Mouse (Mus musculus) ES-Bruce4 (cell line): Measurements from ENCODE around the gene Tmem44. TPM values are rescaled to one million over a fixed set of nuclear protein-coding genes. Genes with fewer than 3 reads are reported as not detected.
A peak's percentile ranks its signal among the peaks of the same experiment; 100 is the strongest.

ENCODE experiments used
- H3K27ac ChIP-seq: 2 replicates; pipeline ENCODE4 v1.5.1; 2012; ENCODE audit warnings: low read length, inconsistent platforms; ENCODE audit not compliant: insufficient read depth
- H3K27me3 ChIP-seq: 2 replicates; pipeline ENCODE4 v1.6.1; 2012; ENCODE audit warnings: mild to moderate bottlenecking, low read length, inconsistent platforms; ENCODE audit not compliant: control insufficient read depth, poor library complexity, insufficient read depth, severe bottlenecking
- H3K36me3 ChIP-seq: 2 replicates; pipeline ENCODE4 v1.6.1; 2012; ENCODE audit warnings: inconsistent platforms, mild to moderate bottlenecking, low read length, moderate library complexity; ENCODE audit not compliant: control insufficient read depth, poor library complexity, insufficient read depth, severe bottlenecking
- H3K4me1 ChIP-seq: one replicate; pipeline ENCODE4 v1.8.1; 2011; ENCODE audit warnings: low read length; ENCODE audit not compliant: control insufficient read depth, insufficient read depth
- H3K4me3 ChIP-seq: 2 replicates; pipeline ENCODE4 v1.5.1; 2011; ENCODE audit warnings: low read depth, mild to moderate bottlenecking, low read length
- H3K9ac ChIP-seq: 2 replicates; pipeline ENCODE4 v1.6.1; 2012; ENCODE audit warnings: low read depth, mild to moderate bottlenecking, inconsistent platforms; ENCODE audit not compliant: poor library complexity, severe bottlenecking
- H3K9me3 ChIP-seq: replicated peaks from 2 replicates; pipeline ENCODE4 v1.6.1; 2012; ENCODE audit warnings: mild to moderate bottlenecking, low read length, inconsistent platforms; ENCODE audit not compliant: control insufficient read depth, poor library complexity, insufficient read depth, severe bottlenecking
- CTCF ChIP-seq: IDR thresholded peaks from one replicate; pipeline ENCODE4 v1.8.1; 2011; ENCODE audit warnings: low read depth, low read length
- EP300 ChIP-seq: IDR thresholded peaks from 2 replicates; pipeline ENCODE4 v1.6.1; 2011; ENCODE audit warnings: low read depth, low read length; ENCODE audit not compliant: insufficient read depth
- POLR2A ChIP-seq: IDR thresholded peaks from one replicate; pipeline ENCODE4 v1.8.1; 2011; ENCODE audit warnings: low read length; ENCODE audit not compliant: insufficient read depth
- polyA plus RNA-seq: library from polyadenylated mRNA; stranded (reverse); fragments of >200 nt; gene quantifications from 2 replicates; pipeline ENCODE4 v1.2.4, GENCODE M21; 2011; ENCODE audit warnings: low read depth; ENCODE audit not compliant: missing spikeins, insufficient read depth, insufficient read length

Tmem44 gene
- 4.2 and 5.4 TPM in 2 replicates for polyA plus RNA-seq

GRCm38 (mm10) chr16:30550748-30551192, at the start of gene Tmem44:
Tmem44 (minus strand) TSS chr16:30550842.
- Histone ChIP-seq H3K4me3 (peak within 1 kb of the TSS; percentile 78), H3K27ac (no peak within 1 kb of the TSS), H3K4me1 (no peaks in the 10 kb centered on the region), H3K9me3 (peaks cover 8% of the 10 kb centered on the region), H3K36me3 (no peaks in the 10 kb centered on the region), H3K9ac (peak within 1 kb of the TSS; percentile 68), H3K27me3 (no peaks in the 10 kb centered on the region)
- TF ChIP-seq EP300 (no peak), POLR2A (no peak), CTCF (no peak)

GRCm38 (mm10) chr16:30599491-30600268, 49.0 kb upstream of the Tmem44 start, which contains the start of gene Fam43a:
Fam43a (plus strand) TSS chr16:30599723.
- H3K4me1 ChIP-seq, result no peaks in the 10 kb centered on the region
- no peaks in the 10 kb centered on the region for H3K9me3 ChIP-seq
- H3K27ac ChIP-seq, result no peak within 1 kb of the TSS
- peak within 1 kb of the TSS; percentile 77 for H3K9ac ChIP-seq
- H3K27me3 ChIP-seq, result no peaks in the 10 kb centered on the region
- no peaks in the 10 kb centered on the region for H3K36me3 ChIP-seq
- TF ChIP-seq CTCF, result peak; percentile 28
- TF ChIP-seq POLR2A, result peak; percentile 89
- 0 out of 2 replicates have a peak, but pooled peaks have one; percentile 75 for TF ChIP-seq EP300
- peak within 1 kb of the TSS; percentile 76 for H3K4me3 ChIP-seq

- Histone ChIP-seq H3K9me3 (no peaks in the 10 kb centered on the region), H3K9ac (no peak overlapping the region), H3K27me3 (no peaks in the 10 kb centered on the region), H3K4me1 (no peaks in the 10 kb centered on the region), H3K27ac (no peak overlapping the region), H3K4me3 (no peak overlapping the region), H3K36me3 (no peaks in the 10 kb centered on the region)
- peak; percentile 62; the same call in 1 of the 2 replicates for TF ChIP-seq EP300
- no peak for TF ChIP-seq POLR2A
- TF ChIP-seq CTCF, result peak; percentile 96
These were observed 46.5 kb upstream of the Tmem44 start for GRCm38 (mm10) chr16:30596959-30597681.

GRCm38 (mm10) chr16:30595835-30596557, 45.4 kb upstream of the Tmem44 start:
- H3K4me1 ChIP-seq, result no peaks in the 10 kb centered on the region
- H3K27me3 ChIP-seq, result no peaks in the 10 kb centered on the region
- H3K9ac ChIP-seq, result no peak overlapping the region
- no peak overlapping the region for H3K4me3 ChIP-seq
- no peaks in the 10 kb centered on the region for H3K36me3 ChIP-seq
- H3K27ac ChIP-seq, result no peak overlapping the region
- TF ChIP-seq EP300, result no peak
- no peak for TF ChIP-seq CTCF
- TF ChIP-seq POLR2A, result no peak
- no peaks in the 10 kb centered on the region for H3K9me3 ChIP-seq

- H3K27me3 ChIP-seq, result no peaks in the 10 kb centered on the region
- H3K9me3 ChIP-seq, result no peaks in the 10 kb centered on the region
- no peak overlapping the region for H3K27ac ChIP-seq
- TF ChIP-seq CTCF, result no peak
- TF ChIP-seq EP300, result no peak
- TF ChIP-seq POLR2A, result no peak
- no peaks in the 10 kb centered on the region for H3K4me1 ChIP-seq
- H3K4me3 ChIP-seq, result no peak overlapping the region
- no peaks in the 10 kb centered on the region for H3K36me3 ChIP-seq
- no peak overlapping the region for H3K9ac ChIP-seq
These were observed 44.7 kb upstream of the Tmem44 start for GRCm38 (mm10) chr16:30595356-30595755.
